Mouse (Mus musculus): ENCODE measurements at regions not wholly inside any gene's neighbourhood (a gene's known extent, or its start where the extent isn't known, plus 50 kb on each side); places are given as distances from the start of the nearest gene placed in this dataset.

DNA sequence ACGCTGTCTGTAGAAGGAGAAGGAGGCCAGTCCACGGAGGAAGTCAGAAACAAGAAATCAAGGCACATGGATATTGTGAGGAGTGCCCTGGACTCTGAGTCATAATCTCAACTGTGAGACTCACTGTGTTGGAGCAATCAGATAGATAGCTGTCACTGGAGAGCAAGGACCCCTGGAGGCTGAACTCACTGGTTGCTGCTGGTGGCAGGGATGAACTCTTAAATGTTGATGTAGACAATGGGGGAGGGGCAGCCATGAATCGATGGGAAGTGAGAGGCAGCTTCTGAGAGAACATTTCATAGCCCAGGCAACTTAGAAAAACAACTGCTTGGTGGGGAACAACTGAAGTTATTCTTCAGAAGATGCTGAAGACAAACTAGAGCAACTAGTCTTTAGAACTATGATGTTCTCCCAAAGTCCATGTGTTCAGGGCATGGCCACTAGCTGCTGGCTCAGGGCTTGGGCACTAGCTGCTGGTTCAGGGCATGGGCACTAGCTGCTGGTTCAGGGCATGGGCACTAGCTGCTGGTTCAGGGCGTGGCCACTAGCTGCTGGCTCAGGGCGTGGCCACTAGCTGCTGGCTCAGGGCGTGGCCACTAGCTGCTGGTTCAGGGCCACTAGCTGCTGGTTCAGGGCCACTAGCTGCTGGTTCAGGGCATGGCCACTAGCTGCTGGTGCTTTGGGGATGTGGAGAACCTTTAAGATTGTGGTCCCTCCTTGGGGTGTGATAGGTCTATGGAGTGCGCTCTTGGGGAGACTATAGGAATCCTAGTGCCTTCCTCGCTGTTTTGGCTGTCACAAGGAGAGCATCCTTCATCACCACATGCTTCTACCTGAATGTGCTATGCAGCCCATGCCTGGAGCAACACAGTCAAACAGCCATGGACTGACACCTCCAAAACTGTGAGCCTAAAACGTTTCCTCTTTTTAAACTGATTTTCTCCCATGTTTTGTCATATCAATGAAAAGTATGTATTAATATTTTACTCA is 905.7 kb upstream of the Car8 start:
- WGBS: 91% methylated on average over 9 of the region's 9 CpGs
- Histone ChIP-seq H3K27me3 (no peaks in the 10 kb centered on the region), H3K9me3 (no peaks in the 10 kb centered on the region), H3K4me1 (replicated peaks) (peaks cover 11% of the 10 kb centered on the region), H3K27ac (no peak overlapping the region), H3K4me2 (replicated peaks) (no peak overlapping the region), H3K4me3 (replicated peaks) (no peak overlapping the region), H3K9ac (replicated peaks) (no peak overlapping the region), H3K36me3 (no peaks in the 10 kb centered on the region)
- ATAC-seq: no peak

- Histone ChIP-seq H3K4me1 (replicated peaks) (peaks cover 9% of the 10 kb centered on the region), H3K4me3 (replicated peaks) (no peak overlapping the region), H3K27ac (no peak overlapping the region), H3K4me2 (replicated peaks) (no peak overlapping the region), H3K27me3 (no peaks in the 10 kb centered on the region), H3K36me3 (no peaks in the 10 kb centered on the region), H3K9me3 (no peaks in the 10 kb centered on the region), H3K9ac (replicated peaks) (no peak overlapping the region)
- ATAC-seq: no peak
- WGBS: 86% methylated on average over 3 of the region's 3 CpGs
These were observed 904.2 kb upstream of the Car8 start for GRCm38 (mm10) chr4:9143087-9143486.

DNA sequence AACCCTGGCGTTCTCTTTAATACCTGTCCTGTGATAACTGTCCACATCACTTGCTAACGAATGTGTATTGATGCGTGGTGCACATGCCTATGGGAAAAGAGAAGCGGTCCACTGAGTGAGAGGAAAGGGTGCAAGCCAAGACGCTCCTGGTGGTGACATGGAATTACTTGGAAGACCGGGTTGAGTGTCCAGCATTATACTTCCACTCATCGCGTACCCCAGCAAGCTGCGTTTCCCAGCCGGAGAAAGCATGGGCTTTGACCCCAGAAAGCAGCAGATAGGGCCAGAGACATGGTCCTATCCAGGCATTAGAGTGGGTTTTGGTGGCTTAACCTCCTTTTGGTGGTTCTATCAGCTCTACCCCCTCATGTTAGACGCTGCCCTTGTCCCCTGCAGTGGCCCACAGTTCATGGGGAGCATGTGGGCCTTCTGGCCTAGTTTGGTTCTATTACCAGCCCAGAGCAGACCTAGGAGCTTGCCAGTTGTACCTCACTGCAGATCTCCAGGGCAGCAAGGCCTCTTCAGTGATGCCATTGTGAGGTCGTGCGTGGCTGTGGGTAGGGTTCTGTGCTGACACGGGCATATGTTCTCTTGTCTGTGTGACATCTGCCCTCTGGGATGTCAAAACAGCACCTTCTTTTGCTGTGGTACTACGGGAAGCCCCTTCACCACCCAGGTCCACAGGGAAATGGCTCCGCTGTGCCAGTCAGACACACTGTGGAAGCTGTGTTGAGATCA is 903.3 kb upstream of the Car8 start:
- WGBS: 91% methylated on average over 16 of the region's 16 CpGs
- Histone ChIP-seq H3K9me3 (no peaks in the 10 kb centered on the region), H3K27ac (no peak overlapping the region), H3K4me3 (replicated peaks) (no peak overlapping the region), H3K4me1 (replicated peaks) (peaks cover 2% of the 10 kb centered on the region), H3K9ac (replicated peaks) (no peak overlapping the region), H3K4me2 (replicated peaks) (no peak overlapping the region), H3K36me3 (no peaks in the 10 kb centered on the region), H3K27me3 (no peaks in the 10 kb centered on the region)
- ATAC-seq: no peak

- Histone ChIP-seq H3K4me2 (replicated peaks) (no peak overlapping the region), H3K4me3 (replicated peaks) (no peak overlapping the region), H3K4me1 (replicated peaks) (peaks cover 13% of the 10 kb centered on the region), H3K27ac (no peak overlapping the region), H3K36me3 (no peaks in the 10 kb centered on the region), H3K9ac (replicated peaks) (no peak overlapping the region), H3K9me3 (no peaks in the 10 kb centered on the region), H3K27me3 (no peaks in the 10 kb centered on the region)
- 87% methylated on average over 3 of the region's 3 CpGs for WGBS
- no peak for ATAC-seq
These were observed 901.9 kb upstream of the Car8 start for GRCm38 (mm10) chr4:9140691-9141090.

GRCm38 (mm10) chr4:9136657-9137056 is 897.8 kb upstream of the Car8 start:
- 0 out of 2 replicates have a peak, but pooled peaks have one; percentile 22 for ATAC-seq
- 53% methylated on average over 13 of the region's 13 CpGs for WGBS
- H3K36me3 ChIP-seq: no peaks in the 10 kb centered on the region
- peaks cover 19% of the 10 kb centered on the region for H3K4me1 ChIP-seq (replicated peaks)
- peak overlapping the region; percentile 60 for H3K9ac ChIP-seq (replicated peaks)
- peak overlapping the region; percentile 29; the same call in 1 of the 2 replicates for H3K4me3 ChIP-seq (replicated peaks)
- peak overlapping the region; percentile 55 for H3K4me2 ChIP-seq (replicated peaks)
- H3K27me3 ChIP-seq: no peaks in the 10 kb centered on the region
- H3K9me3 ChIP-seq: no peaks in the 10 kb centered on the region
- H3K27ac ChIP-seq: peak overlapping the region; percentile 88

DNA sequence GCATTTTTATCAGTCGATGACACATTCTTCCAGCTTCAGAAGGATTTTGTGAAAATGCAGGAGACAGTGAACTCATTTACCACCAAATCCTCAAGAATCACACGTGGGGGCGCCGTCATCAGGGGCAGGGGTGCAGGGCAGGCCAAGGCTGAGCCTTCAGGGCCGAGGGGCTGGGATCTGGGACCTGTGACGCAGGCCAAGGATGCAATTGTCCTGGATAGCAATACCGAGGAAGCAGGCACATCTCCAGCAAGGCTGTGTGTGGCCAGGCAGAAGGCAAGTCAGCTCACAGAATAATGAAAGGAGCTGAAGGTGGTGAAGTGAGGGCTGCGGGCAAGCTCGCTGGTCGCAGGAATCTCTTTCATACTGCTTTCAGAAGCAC is 897.3 kb upstream of the Car8 start:
- WGBS: 3% methylated on average over 10 of the region's 10 CpGs

DNA sequence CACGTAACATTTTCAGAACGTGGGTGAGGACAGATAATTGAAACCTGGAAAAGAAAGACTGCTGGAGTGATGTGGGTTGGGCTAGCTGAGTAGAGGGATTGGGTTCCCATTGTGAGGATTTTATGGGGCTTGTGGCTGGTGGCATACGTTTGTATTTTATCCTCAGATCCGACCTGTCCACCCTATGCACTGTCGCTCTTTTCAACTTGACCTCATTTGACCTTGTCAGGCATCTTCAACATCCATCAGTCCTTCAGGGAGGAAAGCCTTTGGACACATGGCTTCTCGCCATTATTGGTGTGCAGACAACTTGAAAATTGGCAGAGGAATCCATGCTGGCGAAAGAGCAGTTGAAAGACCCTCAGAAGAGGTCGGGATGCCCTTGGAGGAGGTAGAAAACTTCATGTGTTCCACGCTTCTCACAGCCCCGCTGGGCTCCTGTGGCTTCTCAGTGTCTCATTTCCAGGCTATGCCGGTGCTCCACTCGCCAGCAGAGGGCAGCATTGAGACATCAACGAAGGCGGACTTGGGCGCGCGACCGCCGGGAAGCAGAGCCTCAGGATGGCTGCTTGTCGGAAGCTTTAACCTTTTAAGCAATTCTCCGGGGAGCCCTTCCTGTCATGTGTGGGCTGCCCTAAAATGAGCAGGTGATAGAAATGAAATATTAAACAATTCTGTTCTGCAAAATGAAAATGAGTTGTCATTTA is 896.8 kb upstream of the Car8 start:
- no peaks in the 10 kb centered on the region for H3K36me3 ChIP-seq
- H3K4me3 ChIP-seq (replicated peaks): peak overlapping the region; percentile 29
- H3K27ac ChIP-seq: peak overlapping the region; percentile 88
- WGBS: 9% methylated on average over 21 of the region's 21 CpGs
- H3K4me1 ChIP-seq (replicated peaks): peaks cover 19% of the 10 kb centered on the region
- peak overlapping the region; percentile 60 for H3K9ac ChIP-seq (replicated peaks)
- peak overlapping the region; percentile 55 for H3K4me2 ChIP-seq (replicated peaks)
- ATAC-seq: peak; percentile 93
- H3K27me3 ChIP-seq: no peaks in the 10 kb centered on the region
- no peaks in the 10 kb centered on the region for H3K9me3 ChIP-seq

More for the DNA sequence above, 897.3 kb upstream of the Car8 start:
- H3K36me3 ChIP-seq: no peaks in the 10 kb centered on the region
- H3K27me3 ChIP-seq: no peaks in the 10 kb centered on the region
- no peaks in the 10 kb centered on the region for H3K9me3 ChIP-seq
- peak; percentile 89 for ATAC-seq
- H3K9ac ChIP-seq (replicated peaks): peak overlapping the region; percentile 60
- H3K4me2 ChIP-seq (replicated peaks): peak overlapping the region; percentile 55
- H3K4me1 ChIP-seq (replicated peaks): peaks cover 19% of the 10 kb centered on the region
- H3K4me3 ChIP-seq (replicated peaks): peak overlapping the region; percentile 29
- peak overlapping the region; percentile 88 for H3K27ac ChIP-seq

- H3K27ac ChIP-seq: no peak overlapping the region
- no peaks in the 10 kb centered on the region for H3K36me3 ChIP-seq
- no peak overlapping the region for H3K9ac ChIP-seq (replicated peaks)
- no peaks in the 10 kb centered on the region for H3K9me3 ChIP-seq
- ATAC-seq: no peak
- no peak overlapping the region for H3K4me2 ChIP-seq (replicated peaks)
- peaks cover 19% of the 10 kb centered on the region for H3K4me1 ChIP-seq (replicated peaks)
- WGBS: 85% methylated on average over 2 of the region's 2 CpGs
- H3K27me3 ChIP-seq: no peaks in the 10 kb centered on the region
- no peak overlapping the region for H3K4me3 ChIP-seq (replicated peaks)
These were observed 894.9 kb upstream of the Car8 start for GRCm38 (mm10) chr4:9133695-9134094.

DNA sequence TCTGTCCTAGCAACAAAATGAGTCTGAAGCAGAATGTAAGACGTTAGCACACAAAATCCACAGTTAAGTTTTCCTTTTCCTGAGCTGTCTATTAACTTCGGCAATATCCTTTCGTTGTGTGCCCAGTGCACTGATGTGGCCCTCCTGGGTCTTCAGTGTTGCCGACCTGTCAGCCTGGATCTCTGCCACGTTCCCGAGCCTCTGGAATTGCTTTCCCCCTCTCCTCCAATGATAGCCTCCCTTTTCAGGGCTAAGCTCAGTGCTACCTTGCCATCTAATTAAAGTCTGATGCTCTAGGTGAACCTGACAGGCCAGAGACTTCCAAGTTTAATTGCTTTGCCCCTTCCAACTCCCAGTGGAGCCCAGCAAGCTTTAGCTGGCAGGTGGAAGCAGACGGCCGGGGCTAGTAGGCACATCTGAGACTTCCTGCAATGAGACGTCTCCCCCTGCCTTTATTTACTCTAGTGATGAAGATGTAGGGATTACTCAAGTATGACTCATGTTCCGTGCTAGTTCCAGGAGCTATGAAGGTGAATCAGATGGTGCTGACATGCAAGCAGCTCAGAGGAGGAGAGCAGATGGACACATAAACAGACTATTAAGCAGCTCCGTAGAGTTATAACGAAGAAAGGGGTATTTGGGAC is 894.3 kb upstream of the Car8 start:
- Histone ChIP-seq H3K27me3 (no peaks in the 10 kb centered on the region), H3K36me3 (no peaks in the 10 kb centered on the region), H3K4me1 (replicated peaks) (peaks cover 19% of the 10 kb centered on the region), H3K9ac (replicated peaks) (no peak overlapping the region), H3K4me3 (replicated peaks) (no peak overlapping the region), H3K4me2 (replicated peaks) (no peak overlapping the region), H3K9me3 (no peaks in the 10 kb centered on the region), H3K27ac (no peak overlapping the region)
- 62% methylated on average over 12 of the region's 12 CpGs for WGBS
- no peak for ATAC-seq

- Histone ChIP-seq H3K4me2 (replicated peaks) (no peak overlapping the region), H3K4me3 (replicated peaks) (no peak overlapping the region), H3K27me3 (no peaks in the 10 kb centered on the region), H3K9ac (replicated peaks) (no peak overlapping the region), H3K4me1 (replicated peaks) (peaks cover 19% of the 10 kb centered on the region), H3K27ac (no peak overlapping the region), H3K36me3 (no peaks in the 10 kb centered on the region), H3K9me3 (no peaks in the 10 kb centered on the region)
- WGBS: 87% methylated on average over 6 of the region's 6 CpGs
- no peak for ATAC-seq
These were observed 893.5 kb upstream of the Car8 start for GRCm38 (mm10) chr4:9132356-9132755.

DNA sequence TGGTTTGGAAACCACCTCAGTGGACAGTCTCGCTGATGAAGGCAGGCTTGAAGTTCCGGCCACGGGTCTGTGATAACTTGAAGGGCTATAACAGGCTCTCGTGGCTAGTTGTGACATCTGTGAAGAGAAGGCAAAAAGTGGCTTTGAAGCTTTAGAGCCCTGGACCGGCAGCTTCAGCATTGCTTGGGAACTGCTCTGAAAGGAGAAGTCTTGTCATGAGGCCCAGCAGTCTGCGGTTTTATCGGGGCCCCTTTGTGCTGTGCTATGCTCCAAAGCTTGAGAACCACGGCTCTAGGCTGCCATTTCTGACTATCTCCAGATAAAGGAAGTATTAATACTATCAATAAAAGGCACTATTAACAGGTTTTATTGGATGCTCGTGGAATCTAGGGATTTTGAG is 892.8 kb upstream of the Car8 start:
- Histone ChIP-seq H3K9me3 (no peaks in the 10 kb centered on the region), H3K9ac (replicated peaks) (no peak overlapping the region), H3K27me3 (no peaks in the 10 kb centered on the region), H3K4me2 (replicated peaks) (no peak overlapping the region), H3K27ac (no peak overlapping the region), H3K4me1 (replicated peaks) (peaks cover 12% of the 10 kb centered on the region), H3K4me3 (replicated peaks) (no peak overlapping the region), H3K36me3 (no peaks in the 10 kb centered on the region)
- 81% methylated on average over 9 of the region's 9 CpGs for WGBS
- ATAC-seq: no peak
